Mouse (Mus musculus): Measurements from ENCODE around the gene Polr3gl.

The Polr3gl gene

DNA sequence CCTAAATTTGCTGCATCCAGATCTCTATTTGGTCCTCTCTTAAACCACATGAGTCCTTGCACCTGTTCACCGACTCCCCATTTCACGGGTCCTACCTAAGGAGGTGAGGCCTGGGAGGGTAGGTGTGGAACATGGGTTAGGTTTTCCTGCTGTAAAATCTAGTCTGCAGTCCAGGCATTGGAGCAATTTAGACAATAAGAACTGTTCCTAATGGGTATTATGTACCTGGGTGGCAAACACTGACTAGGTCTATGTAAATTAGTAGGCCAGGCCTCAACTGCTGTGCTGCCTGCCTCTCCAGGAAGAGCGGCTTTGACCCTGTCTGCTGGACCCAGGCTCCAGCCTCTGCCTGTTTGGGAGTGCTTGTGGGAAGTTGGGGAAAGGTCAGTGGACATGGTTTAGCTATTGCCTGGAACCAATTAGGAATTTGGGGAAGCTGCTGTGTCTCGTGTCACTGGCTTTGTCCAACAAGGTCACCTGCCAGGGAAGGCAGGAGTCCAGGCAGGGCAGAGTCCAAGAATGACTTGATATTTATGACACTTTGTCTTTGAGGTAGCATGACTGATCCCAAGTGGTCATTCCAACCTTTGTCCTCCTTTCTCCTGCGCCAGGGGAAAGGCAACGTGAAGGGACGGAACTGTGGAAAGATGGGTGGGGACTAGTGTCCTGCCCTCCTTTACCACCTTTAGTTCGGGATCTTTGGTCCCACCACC lies 18.6 kb downstream of the Polr3gl start:
- in situ Hi-C loops (cut with MboI, MseI): loop anchor here (5.0 kb wide), 1 partner anchor 33 kb away; no protein-coding TSS in a partner anchor

DNA sequence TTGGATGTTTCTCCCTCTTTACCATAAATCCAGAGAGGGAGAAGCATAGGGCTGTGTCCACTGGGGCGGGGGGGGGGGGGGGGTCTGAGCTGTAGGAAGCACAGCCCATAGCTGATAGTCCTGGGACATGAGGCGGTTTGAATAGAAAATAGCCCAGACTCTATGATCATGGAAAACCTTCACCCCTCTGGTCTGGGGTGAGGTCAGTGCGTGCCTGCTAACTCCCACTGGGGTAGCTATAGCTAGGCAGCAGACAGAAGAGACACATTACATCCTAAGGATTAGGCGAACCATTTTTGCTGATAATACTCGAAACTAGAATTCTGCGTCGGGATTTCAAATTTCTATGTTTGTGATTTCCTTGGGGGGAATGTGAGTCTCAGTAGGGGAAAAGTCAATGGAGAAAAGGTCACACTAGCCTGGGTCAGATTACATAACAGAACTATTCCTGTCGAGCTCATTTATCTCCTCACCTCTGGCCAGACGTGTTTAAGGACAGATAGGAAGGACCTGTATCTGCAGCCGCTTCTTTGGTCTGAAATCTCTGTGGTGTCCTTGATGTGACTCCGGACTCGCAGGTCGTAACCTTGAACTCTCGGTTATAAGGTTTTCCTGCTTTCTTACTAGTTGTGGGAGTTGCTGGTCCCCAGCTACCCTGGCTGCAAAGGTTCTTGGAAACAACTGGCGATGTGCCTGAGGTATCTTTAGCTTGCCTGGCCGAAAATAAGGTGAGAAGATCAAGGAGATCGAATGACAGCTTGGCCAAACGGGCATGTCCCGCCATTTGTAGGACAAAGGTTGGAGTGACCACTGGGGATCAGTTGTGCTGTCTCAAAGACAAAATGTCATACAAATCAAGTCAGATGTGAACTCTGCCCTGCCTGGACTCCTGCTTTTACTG lies 20.1 kb downstream of the Polr3gl start:
- in situ Hi-C loops (cut with MboI, MseI): loop anchor here in 1 of 2 experiments (25.0 kb wide), 1 partner anchor 912 kb away; the partner anchor contains the start of gene Mcl1

DNA sequence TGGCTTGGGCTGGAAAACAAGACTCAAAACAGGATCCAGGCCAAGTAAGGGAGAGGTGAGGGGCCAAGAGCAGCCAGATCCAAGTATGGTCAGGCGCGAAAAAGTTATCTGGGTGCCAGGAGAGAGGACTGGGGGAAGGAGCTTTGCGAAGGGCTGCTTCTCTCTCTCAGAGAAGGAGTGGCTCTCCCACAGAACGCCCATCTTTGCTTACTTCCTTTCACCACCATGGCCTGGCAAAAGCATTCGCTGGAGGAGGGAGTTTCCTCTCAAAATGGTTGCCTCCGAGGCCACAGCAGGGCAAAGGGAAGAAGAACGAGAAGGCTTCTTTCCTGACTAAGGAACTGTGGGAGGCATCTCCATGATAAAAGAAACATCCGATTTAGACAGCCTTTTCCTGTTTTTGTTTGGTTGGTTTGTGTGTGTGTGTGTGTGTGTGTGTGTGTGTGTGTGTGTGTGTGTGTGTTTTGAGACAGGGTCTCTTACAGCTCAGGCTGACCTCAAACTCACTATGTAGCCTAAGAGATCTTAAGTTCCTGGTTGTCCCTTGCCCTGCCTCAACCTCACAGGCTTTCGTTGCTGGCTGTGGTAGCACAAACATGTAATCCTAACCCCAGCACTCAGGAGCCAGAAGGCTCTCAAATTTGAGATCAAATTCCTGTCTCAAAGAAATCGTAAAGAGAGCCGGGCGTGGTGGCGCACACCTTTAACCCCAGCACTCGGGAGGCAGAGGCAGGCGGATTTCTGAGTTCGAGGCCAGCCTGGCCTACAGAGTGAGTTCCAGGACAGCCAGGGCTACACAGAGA lies 21.9 kb downstream of the Polr3gl start:
- in situ Hi-C loops (cut with MboI, MseI): loop anchor here in 1 of 2 experiments (25.0 kb wide), 1 partner anchor 910 kb away; the partner anchor contains the start of gene Mcl1

DNA sequence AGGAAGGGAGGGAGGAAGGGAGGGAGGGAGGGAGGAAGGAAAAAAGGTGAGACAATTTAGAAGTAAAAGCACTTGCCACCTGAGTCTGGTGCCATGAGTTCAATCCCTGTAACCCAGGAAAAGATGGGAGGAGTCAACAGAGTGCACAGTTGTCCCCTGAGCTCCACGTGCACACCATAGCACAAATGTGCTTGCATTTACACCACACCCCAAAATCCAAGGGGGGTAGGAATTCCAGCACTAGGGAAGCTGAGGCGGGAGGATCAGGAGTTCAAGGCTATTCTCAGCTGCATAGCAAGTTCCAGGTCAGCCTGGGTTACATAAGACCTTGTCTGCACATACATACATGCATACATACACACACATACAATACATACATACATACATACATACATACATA lies 22.6 kb downstream of the Polr3gl start:
- in situ Hi-C loops (cut with MboI, MseI): loop anchor here in 1 of 2 experiments (25.0 kb wide), 1 partner anchor 909 kb away; the partner anchor contains the start of gene Mcl1

DNA sequence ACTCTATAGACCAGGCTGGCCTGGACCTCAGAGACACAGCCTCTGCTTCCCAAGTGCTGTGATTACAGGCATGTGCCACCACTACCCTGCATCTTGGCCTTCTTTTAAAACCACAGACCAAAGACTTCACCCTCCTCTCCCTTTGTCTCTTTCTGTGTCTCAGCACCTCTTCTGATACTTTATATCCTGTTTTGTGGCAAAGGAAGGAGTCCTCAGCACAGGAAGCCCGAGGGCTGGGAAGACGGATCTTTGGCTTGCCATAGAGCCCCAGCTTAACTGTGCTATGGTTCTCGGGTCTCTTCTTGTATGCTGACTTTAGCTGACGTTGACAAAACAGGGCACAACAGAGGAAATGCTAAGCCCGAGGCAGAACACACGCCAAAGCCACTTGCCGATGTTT lies 23.3 kb downstream of the Polr3gl start:
- in situ Hi-C loops (cut with MboI, MseI): loop anchor here in 1 of 2 experiments (25.0 kb wide), 1 partner anchor 908 kb away; the partner anchor contains the start of gene Mcl1

DNA sequence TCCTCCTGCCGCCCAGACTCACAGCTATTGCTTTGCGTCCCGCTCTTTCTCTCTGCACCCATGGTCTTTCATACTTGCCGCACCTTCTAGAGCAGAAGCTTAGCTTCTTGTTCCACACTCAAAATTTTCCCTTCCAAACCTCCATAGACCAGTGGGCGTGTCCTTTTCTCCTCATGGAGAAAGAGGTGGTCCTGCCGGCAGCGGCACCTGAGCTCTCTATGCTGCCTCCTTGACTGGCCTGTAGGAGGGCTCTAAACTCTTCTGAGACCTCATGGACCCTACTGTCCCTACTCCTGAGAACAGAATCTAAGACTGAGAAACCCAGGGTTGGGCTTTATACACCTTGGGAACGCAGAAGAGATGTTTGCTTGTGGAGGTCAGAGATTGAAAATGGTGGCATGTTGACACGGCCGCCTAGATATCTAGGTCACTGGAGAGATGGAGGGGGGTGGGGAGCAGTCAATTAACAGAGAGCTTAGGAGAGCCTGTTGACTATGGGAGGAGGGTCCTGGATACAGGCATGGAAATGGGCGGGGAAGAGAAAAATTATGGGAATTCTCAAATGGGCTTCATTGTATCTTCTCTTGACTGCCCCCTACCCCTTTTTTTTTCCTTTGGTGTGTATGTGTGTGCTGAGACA lies 23.9 kb downstream of the Polr3gl start:
- in situ Hi-C loops (cut with MboI, MseI): loop anchor here in 1 of 2 experiments (25.0 kb wide), 1 partner anchor 908 kb away; the partner anchor contains the start of gene Mcl1

GRCm38 (mm10) chr3:96569506-96569905 lies 24.5 kb downstream of the Polr3gl start:
- in situ Hi-C loops (cut with MboI, MseI): loop anchor here in 1 of 2 experiments (25.0 kb wide), 1 partner anchor 907 kb away; the partner anchor contains the start of gene Mcl1

DNA sequence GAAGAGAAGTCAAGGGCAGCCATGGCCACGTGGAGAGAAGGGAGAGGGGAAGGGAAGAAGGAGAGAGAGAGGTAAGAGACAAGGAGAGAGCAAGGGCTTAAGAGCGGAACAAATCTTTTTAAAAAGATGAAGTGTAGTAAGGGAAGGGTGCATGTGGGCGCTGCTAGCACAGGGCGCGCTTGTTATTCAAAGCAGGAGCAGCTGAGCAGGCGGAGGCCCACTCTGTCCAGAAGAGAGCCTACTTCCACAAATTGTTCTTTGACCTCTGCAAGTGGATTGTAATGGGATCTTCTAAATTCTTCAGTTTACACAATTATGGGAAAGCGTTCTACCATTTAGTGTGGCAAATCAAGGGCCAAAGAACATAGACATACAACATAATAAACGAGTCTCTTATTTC lies 25.4 kb downstream of the Polr3gl start:
- in situ Hi-C loops (cut with MboI, MseI): loop anchor here in 1 of 2 experiments (25.0 kb wide), 1 partner anchor 906 kb away; the partner anchor contains the start of gene Mcl1

DNA sequence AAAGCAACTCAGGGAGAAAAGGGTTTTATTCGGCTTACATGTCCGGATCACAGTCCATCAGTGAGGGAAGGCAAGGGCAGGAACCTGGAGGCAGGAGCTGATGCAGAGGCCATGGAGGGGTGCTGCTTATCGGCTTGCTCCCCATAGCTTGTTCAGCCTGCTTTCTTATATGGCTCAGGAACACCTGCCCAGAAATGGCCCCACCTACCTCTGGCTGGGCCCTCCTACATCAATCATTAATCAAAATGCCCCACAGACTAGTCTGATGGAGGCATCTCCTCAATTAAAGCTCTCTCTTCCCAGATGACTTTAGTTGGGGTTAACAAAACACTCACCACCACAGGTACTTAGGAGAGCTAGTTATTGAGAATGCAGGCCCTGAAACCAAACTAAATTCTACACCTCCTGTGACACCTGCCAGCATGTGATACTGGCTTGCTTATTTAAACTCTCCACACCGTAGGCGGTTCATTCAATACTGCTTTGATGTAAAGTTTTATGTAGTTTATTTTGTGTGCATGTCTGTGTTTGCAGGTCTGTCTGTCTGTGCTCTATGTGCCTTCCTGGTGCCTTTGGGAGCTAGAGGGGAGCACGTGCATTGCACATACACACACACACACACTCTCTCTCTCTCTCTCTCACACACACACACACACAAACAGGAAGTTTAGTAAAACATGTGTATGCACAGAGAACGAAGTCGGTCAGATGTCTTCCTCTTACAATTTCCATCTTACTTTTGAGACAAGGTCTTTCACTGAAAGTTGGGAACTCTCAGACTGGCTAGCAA lies 27.1 kb downstream of the Polr3gl start:
- in situ Hi-C loops (cut with MboI, MseI): loop anchor here in 1 of 2 experiments (25.0 kb wide), 1 partner anchor 905 kb away; the partner anchor contains the start of gene Mcl1

DNA sequence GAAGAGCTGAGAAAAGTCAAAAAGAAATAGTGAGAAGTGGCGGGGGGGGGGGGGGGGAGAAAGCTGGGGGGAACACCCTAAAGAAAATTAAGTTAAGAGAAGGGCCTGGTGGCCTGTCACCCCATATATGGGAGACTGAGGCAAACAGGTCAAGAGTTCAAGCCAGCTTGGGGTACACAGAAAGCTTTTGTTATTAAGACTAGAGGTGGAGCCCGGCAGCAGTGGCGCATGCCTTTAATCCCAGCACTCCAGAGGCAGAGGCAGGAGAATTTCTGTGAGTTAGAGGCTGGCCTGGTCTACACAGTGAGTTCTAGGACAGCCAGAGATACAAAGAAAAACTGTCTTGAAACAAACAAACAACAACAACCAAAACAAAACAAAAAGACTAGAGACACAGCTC lies 28.9 kb downstream of the Polr3gl start:
- in situ Hi-C loops (cut with MboI, MseI): loop anchor here in 1 of 2 experiments (25.0 kb wide), 1 partner anchor 903 kb away; the partner anchor contains the start of gene Mcl1

- in situ Hi-C loops (cut with MboI, MseI): loop anchor here in 1 of 2 experiments (25.0 kb wide), 1 partner anchor 902 kb away; the partner anchor contains the start of gene Mcl1
These were observed 29.3 kb downstream of the Polr3gl start for GRCm38 (mm10) chr3:96564633-96565032.

DNA sequence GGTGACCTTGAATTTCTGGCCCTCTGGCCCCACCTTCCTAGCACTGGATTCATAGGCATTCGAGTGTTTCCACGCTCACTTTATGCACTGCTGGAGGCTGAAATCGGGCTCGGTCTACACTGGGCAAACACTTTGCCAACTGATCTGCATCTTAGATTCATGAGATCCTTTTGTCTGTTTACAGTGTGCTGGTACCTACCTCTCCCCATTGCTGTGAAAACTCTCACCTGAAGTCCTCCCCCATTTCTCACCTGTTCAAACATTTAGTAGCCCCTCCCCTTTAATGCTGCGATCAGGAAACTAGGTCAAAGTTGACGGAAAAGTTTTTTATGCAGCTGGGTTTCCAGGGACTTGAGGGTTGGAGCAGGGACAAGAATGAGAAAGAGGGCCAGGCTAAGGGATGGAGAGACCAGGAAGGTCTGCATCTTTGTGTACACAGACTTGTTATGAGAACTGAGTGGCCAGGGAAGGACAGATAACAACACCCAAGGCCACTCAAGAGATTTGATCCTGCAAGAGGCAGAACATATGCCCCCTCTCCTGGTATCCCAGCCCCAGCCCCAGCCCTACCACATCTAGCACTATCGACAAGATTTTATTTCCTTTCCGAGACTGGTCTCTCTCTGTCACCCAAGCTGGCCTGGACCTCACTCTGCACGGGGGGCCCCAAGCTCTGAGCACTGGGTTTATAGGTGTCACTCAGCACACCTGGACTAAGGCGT lies 29.9 kb downstream of the Polr3gl start:
- in situ Hi-C loops (cut with MboI, MseI): loop anchor here in 1 of 2 experiments (25.0 kb wide), 1 partner anchor 902 kb away; the partner anchor contains the start of gene Mcl1

- in situ Hi-C loops (cut with MboI, MseI): loop anchor here in 1 of 2 experiments (25.0 kb wide), 1 partner anchor 901 kb away; the partner anchor contains the start of gene Mcl1
These were observed 30.7 kb downstream of the Polr3gl start for GRCm38 (mm10) chr3:96563267-96563666.

GRCm38 (mm10) chr3:96561946-96562681 lies 31.9 kb downstream of the Polr3gl start:
- in situ Hi-C loops (cut with MboI, MseI): loop anchor here in 1 of 2 experiments (25.0 kb wide), 1 partner anchor 900 kb away; the partner anchor contains the start of gene Mcl1

DNA sequence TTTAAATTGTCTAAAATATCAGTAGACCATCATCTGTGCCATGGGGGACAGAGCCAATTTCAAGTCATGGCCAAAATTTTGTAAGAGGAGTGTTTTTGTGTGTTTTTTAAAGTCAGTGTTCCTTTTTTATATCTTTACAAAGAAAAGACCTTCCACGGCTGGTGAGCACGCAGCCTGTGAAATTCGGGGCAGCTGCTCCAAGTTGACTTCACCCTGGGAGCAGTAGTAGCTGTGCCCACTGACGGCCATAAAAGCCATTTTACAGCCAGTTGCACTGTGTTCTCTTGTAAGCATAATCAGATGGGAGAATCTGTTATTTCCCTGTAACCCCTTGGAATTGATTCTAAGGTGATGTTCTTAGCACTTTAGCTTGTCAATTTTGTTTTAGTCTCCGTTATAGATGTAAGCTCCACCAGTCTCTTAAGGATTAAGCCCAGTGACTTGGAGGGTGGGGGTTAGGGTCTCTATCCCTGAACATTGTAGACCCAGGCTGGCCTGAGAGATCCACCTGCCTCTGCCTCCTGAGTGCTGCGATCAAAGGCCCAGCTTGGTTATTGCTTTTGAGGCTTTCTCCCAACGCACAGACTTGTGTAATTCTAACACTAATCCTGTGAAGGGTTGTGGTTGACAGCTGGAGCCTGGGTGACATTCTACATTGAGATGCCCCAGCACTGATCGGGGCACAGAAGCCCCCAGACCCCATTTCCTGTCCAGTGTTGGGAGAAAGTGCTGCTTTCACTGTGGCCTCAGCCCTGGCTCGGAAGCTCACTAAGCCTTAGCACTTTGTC lies 32.9 kb downstream of the Polr3gl start:
- in situ Hi-C loops (cut with MboI, MseI): loop anchor here in 1 of 2 experiments (25.0 kb wide), 1 partner anchor 899 kb away; the partner anchor contains the start of gene Mcl1

Data from T-helper 17 cell (primary cell).